15 mouse cellular contexts compared by ENCODE assay signal in genomic region chr7:99250386-99250785, GRCm38 (mm10). TPM values are rescaled to one million over a fixed set of nuclear protein-coding genes. Genes with fewer than 3 reads are reported as not detected.
"Had no signal": no experiment of that assay in that cellular context is flagged by ENCODE, and none has a peak within 500 bp of the region (broad histone marks: within the 10 kb centered on the region; RNA-seq: fewer than 3 reads in every experiment).

No protein-coding gene starts in this region.

- H3K27ac ChIP-seq: lung, embryonic 15.5 days; macrophage; midbrain, embryonic 13.5 days; neural tube, embryonic 12.5 days; stomach, embryonic 15.5 days; stomach, postnatal 0 days had no signal

- DNase-seq: lung, adult 18-20 months; lung, postnatal 14 days; lung, postnatal 36 days; right cerebral cortex, postnatal 14 days; thymus, adult 2 months; thymus, postnatal 4 days had no signal

- H3K27me3 ChIP-seq: stomach, embryonic 15.5 days had no signal

- H3K36me3 ChIP-seq: lung, embryonic 15.5 days; midbrain, embryonic 13.5 days; neural tube, embryonic 12.5 days; stomach, embryonic 15.5 days had no signal

- H3K9me3 ChIP-seq: lung, embryonic 15.5 days; megakaryocyte, embryonic 14.5 days; midbrain, embryonic 13.5 days; neural tube, embryonic 12.5 days; stomach, embryonic 15.5 days had no signal

- H3K9ac ChIP-seq: lung, embryonic 15.5 days; midbrain, embryonic 13.5 days; neural tube, embryonic 12.5 days; stomach, embryonic 15.5 days had no signal

- H3K4me1 ChIP-seq: lung, embryonic 15.5 days; neural tube, embryonic 12.5 days; stomach, embryonic 15.5 days had no signal

- H3K4me2 ChIP-seq: midbrain, embryonic 11.5 days; midbrain, embryonic 13.5 days had no signal

- H3K4me3 ChIP-seq: lung, embryonic 15.5 days; midbrain, embryonic 13.5 days; neural tube, embryonic 12.5 days had no signal

RNA-seq across cellular contexts. Expression of gene Mogat2, which starts 12.0 kb away (rescaled TPM):
- polyA plus RNA-seq: testis, adult 2 months had no signal
